7 mouse cellular contexts compared by ENCODE assay signal in genomic region chr11:117174924-117175323, GRCm38 (mm10). TPM values are rescaled to one million over a fixed set of nuclear protein-coding genes. Genes with fewer than 3 reads are reported as not detected.
DNase-seq lines count a peak whose midpoint lies in the region; ATAC-seq and TF ChIP-seq lines count a peak whose summit lies in the region.

No protein-coding gene starts in this region.

- TF ChIP-seq CTCF in MEL (IDR thresholded peaks at IDR 0.05 in 2 of 3, conservative IDR thresholded peaks at IDR 0.05 in 1 of 3; ENCODE audit: control insufficient read depth in 1 of 3, insufficient read depth in 1 of 3, low read depth in 2 of 3, low read length in 3 of 3, poor library complexity in 1 of 3, severe bottlenecking in 1 of 3): no peak
- TF ChIP-seq CTCF in lung, embryonic 14.5 days (IDR thresholded peaks at IDR 0.05; ENCODE audit: low read depth): no peak

- H3K9me3 ChIP-seq in MEL (replicated peaks; ENCODE audit: insufficient read depth, low read length): no peaks in the 10 kb centered on the region
- H3K9me3 ChIP-seq in forebrain, embryonic 16.5 days (ENCODE audit: control insufficient read depth, low read length): peaks cover under 1% of the 10 kb centered on the region; the same call in 1 of the 2 replicates
- no peaks in the 10 kb centered on the region for H3K9me3 ChIP-seq in intestine, embryonic 15.5 days
- 0 out of 2 replicates have a peak, but pooled peaks cover under 1% of the 10 kb centered on the region for H3K9me3 ChIP-seq in lung, embryonic 14.5 days (ENCODE audit: low read depth, low read length)

- peak; percentile 73 for DNase-seq in CD4-positive, CD25-positive, alpha-beta regulatory T cell, adult 2 months (ENCODE audit: low read depth, low spot score)
- no peak for DNase-seq in MEL (ENCODE audit: low read depth, low spot score)
- peak; percentile 72 for DNase-seq in lung, embryonic 14.5 days
- peak; percentile 65 for DNase-seq in splenic B cell, adult 2 months (ENCODE audit: low read depth, low spot score)
- no peak for DNase-seq in cerebellum, adult 8-10 months

- no peak for ATAC-seq in forebrain, embryonic 16.5 days
- ATAC-seq in intestine, embryonic 15.5 days: no peak
- ATAC-seq in lung, embryonic 14.5 days (ENCODE audit: insufficient read depth): peak; percentile 42; the same call in 1 of the 2 replicates

- no peak overlapping the region for H3K4me3 ChIP-seq in MEL (ENCODE audit: control insufficient read depth in 1 of 2, insufficient read depth in 1 of 2, low read depth in 2 of 2, low read length in 2 of 2)
- peak overlapping the region; percentile 17; the same call in 1 of the 2 replicates for H3K4me3 ChIP-seq in forebrain, embryonic 16.5 days (replicated peaks; ENCODE audit: low read length)
- H3K4me3 ChIP-seq in intestine, embryonic 15.5 days (replicated peaks): peak overlapping the region; percentile 33
- peak overlapping the region; percentile 27 for H3K4me3 ChIP-seq in lung, embryonic 14.5 days (ENCODE audit: low read depth, low read length)

- no peak for TF ChIP-seq POLR2A in MEL (IDR thresholded peaks at IDR 0.05; ENCODE audit: control insufficient read depth in 1 of 2, insufficient read depth in 1 of 2, low read depth in 1 of 2, low read length in 2 of 2, poor library complexity in 1 of 2)

- H3K4me2 ChIP-seq in forebrain, embryonic 16.5 days (ENCODE audit: low read length): peak overlapping the region; percentile 36
- H3K4me2 ChIP-seq in intestine, embryonic 15.5 days (replicated peaks): peak overlapping the region; percentile 62
- peak overlapping the region; percentile 61 for H3K4me2 ChIP-seq in lung, embryonic 14.5 days

- H3K79me2 ChIP-seq in MEL (ENCODE audit: control insufficient read depth, insufficient read depth, low read length, poor library complexity): no peaks in the 10 kb centered on the region

- no peak for TF ChIP-seq EP300 in MEL (IDR thresholded peaks at IDR 0.05; ENCODE audit: low read depth in 1 of 2, low read length in 2 of 2)

- H3K27me3 ChIP-seq in MEL (ENCODE audit: control insufficient read depth in 1 of 2, insufficient read depth in 2 of 2, low read length in 2 of 2): no peaks in the 10 kb centered on the region
- no peaks in the 10 kb centered on the region for H3K27me3 ChIP-seq in forebrain, embryonic 16.5 days (replicated peaks; ENCODE audit: control insufficient read depth, insufficient read depth, low read length)
- H3K27me3 ChIP-seq in intestine, embryonic 15.5 days (replicated peaks): no peaks in the 10 kb centered on the region
- H3K27me3 ChIP-seq in lung, embryonic 14.5 days (ENCODE audit: insufficient read depth, low read length): no peaks in the 10 kb centered on the region
- no peaks in the 10 kb centered on the region for H3K27me3 ChIP-seq in splenic B cell, adult 2 months (ENCODE audit: control insufficient read depth, insufficient read depth, low read length, poor library complexity, severe bottlenecking)

- no peak overlapping the region for H3K9ac ChIP-seq in MEL (ENCODE audit: control insufficient read depth, low read depth, low read length, poor library complexity, severe bottlenecking)
- H3K9ac ChIP-seq in forebrain, embryonic 16.5 days (replicated peaks; ENCODE audit: low read depth, low read length): peak overlapping the region; percentile 35
- peak overlapping the region; percentile 39 for H3K9ac ChIP-seq in intestine, embryonic 15.5 days
- H3K9ac ChIP-seq in lung, embryonic 14.5 days: peak overlapping the region; percentile 45

- H3K27ac ChIP-seq in MEL (ENCODE audit: control insufficient read depth, low read depth, low read length): no peak overlapping the region
- peak overlapping the region; percentile 9 for H3K27ac ChIP-seq in forebrain, embryonic 16.5 days (ENCODE audit: low read length)
- H3K27ac ChIP-seq in intestine, embryonic 15.5 days: peak overlapping the region; percentile 79
- H3K27ac ChIP-seq in lung, embryonic 14.5 days (ENCODE audit: low read depth): peak overlapping the region; percentile 78

- WGBS in forebrain, embryonic 16.5 days: 45% methylated on average over 15 of the region's 15 CpGs
- WGBS in intestine, embryonic 15.5 days: 27% methylated on average over 15 of the region's 15 CpGs
- 35% methylated on average over 15 of the region's 15 CpGs for WGBS in lung, embryonic 14.5 days

- H3K4me1 ChIP-seq in MEL (ENCODE audit: control insufficient read depth in 1 of 2, insufficient read depth in 2 of 2, low read length in 2 of 2): no peaks in the 10 kb centered on the region
- peaks cover 22% of the 10 kb centered on the region for H3K4me1 ChIP-seq in forebrain, embryonic 16.5 days (replicated peaks; ENCODE audit: control insufficient read depth, insufficient read depth, low read length)
- peaks cover 27% of the 10 kb centered on the region for H3K4me1 ChIP-seq in intestine, embryonic 15.5 days (replicated peaks)
- no peaks in the 10 kb centered on the region for H3K4me1 ChIP-seq in lung, embryonic 14.5 days (ENCODE audit: insufficient read depth)

- no peak for TF ChIP-seq RAD21 in MEL (IDR thresholded peaks at IDR 0.05; ENCODE audit: low read depth, low read length)

- no peaks in the 10 kb centered on the region for H3K36me3 ChIP-seq in MEL (ENCODE audit: control insufficient read depth in 1 of 2, insufficient read depth in 2 of 2, low read length in 2 of 2)
- H3K36me3 ChIP-seq in forebrain, embryonic 16.5 days (ENCODE audit: control insufficient read depth, insufficient read depth): no peaks in the 10 kb centered on the region
- H3K36me3 ChIP-seq in intestine, embryonic 15.5 days: no peaks in the 10 kb centered on the region
- H3K36me3 ChIP-seq in lung, embryonic 14.5 days (ENCODE audit: insufficient read depth): no peaks in the 10 kb centered on the region
- no peaks in the 10 kb centered on the region for H3K36me3 ChIP-seq in splenic B cell, adult 2 months (ENCODE audit: control insufficient read depth, insufficient read depth, low read length, poor library complexity, severe bottlenecking)

TF ChIP-seq in MEL, 35 proteins besides CTCF, POLR2A, EP300 and RAD21:
- TF ChIP-seq POLR2AphosphoS2 (IDR thresholded peaks at IDR 0.05; ENCODE audit: low read length) (no peak), MXI1 (IDR thresholded peaks at IDR 0.05; ENCODE audit: low read depth, low read length) (0 out of 2 replicates have a peak, but pooled peaks have one; percentile 18)

RNA-seq across cellular contexts. Expression of gene Sept9, which starts 24.5 kb away (rescaled TPM):
- total RNA-seq in MEL (2012; rRNA removed): 163 and 205 TPM in 2 replicates
- 100 to 1,000 TPM in 1 of 2 experiments, 10 to 100 TPM in 1; 49.7 to 196 TPM for polyA plus RNA-seq in MEL (2012; ENCODE audit: insufficient read depth in 1 of 2, insufficient read length in 2 of 2, low read depth in 1 of 2, low replicate concordance in 2 of 2, missing spikeins in 1 of 2)
- polyA plus RNA-seq in forebrain, embryonic 16.5 days (2015; fragmentation: Nextera tagmentation; extraction: Ambion mirVana): 120 and 128 TPM in 2 replicates
- 166 and 167 TPM in 2 replicates for polyA plus RNA-seq in intestine, embryonic 15.5 days (2015; fragmentation: Nextera tagmentation; extraction: Ambion mirVana)
- polyA plus RNA-seq in lung, embryonic 14.5 days (2014; fragmentation: Nextera tagmentation; extraction: Ambion mirVana): 133 and 149 TPM in 2 replicates

RNA-seq across cellular contexts. Expression of gene Sec14l1, which starts 60.0 kb away (rescaled TPM):
- total RNA-seq in MEL (2012; rRNA removed): 42.0 and 44.6 TPM in 2 replicates
- polyA plus RNA-seq in MEL (2012; ENCODE audit: insufficient read depth in 1 of 2, insufficient read length in 2 of 2, low read depth in 1 of 2, low replicate concordance in 2 of 2, missing spikeins in 1 of 2): 10 to 100 TPM in 1 of 2 experiments, not detected in 1; 55.9 TPM
- polyA plus RNA-seq in forebrain, embryonic 16.5 days (2015; fragmentation: Nextera tagmentation; extraction: Ambion mirVana): 76.9 and 83.7 TPM in 2 replicates
- polyA plus RNA-seq in intestine, embryonic 15.5 days (2015; fragmentation: Nextera tagmentation; extraction: Ambion mirVana): 30.4 and 30.7 TPM in 2 replicates
- 44.3 and 46.2 TPM in 2 replicates for polyA plus RNA-seq in lung, embryonic 14.5 days (2014; fragmentation: Nextera tagmentation; extraction: Ambion mirVana)

Comparison
In these comparisons a context has a peak if more than half of its experiments do, and no peak if none do; other contexts are left out.
1. DNase-seq: peak in CD4-positive, CD25-positive, alpha-beta regulatory T cell, adult 2 months (single experiment), lung, embryonic 14.5 days (single experiment) and splenic B cell, adult 2 months (single experiment); none in MEL (single experiment) and cerebellum, adult 8-10 months (single experiment).
2. H3K4me3 ChIP-seq: peak in forebrain, embryonic 16.5 days (single experiment), intestine, embryonic 15.5 days (single experiment) and lung, embryonic 14.5 days (single experiment); none in MEL (0 of 2).
3. Peak in every context shown above with its lines, with median percentiles within 50 percentile points of each other: H3K4me2 ChIP-seq.